Mouse (Mus musculus) forebrain, embryonic 13.5 days (tissue): ENCODE data around the gene Hist1h2bg. TPM values are rescaled to one million over a fixed set of nuclear protein-coding genes. Genes with fewer than 3 reads are reported as not detected.

Experiments used
- ATAC-seq: fragments of 200-750 bp; cut with Nextera tagmentation; 2 replicates; pipeline ENCODE4 v1.8.0; 2017
- H3K27ac ChIP-seq: fragments of 300-500 bp; sonication (generic); 2 replicates; pipeline ENCODE4 v1.5.1; 2015; ENCODE audit warnings: inconsistent platforms, mild to moderate bottlenecking, moderate library complexity
- H3K27me3 ChIP-seq: fragments of 300-500 bp; sonication (generic); 2 replicates; pipeline ENCODE4 v1.6.1; 2015; ENCODE audit warnings: mild to moderate bottlenecking, inconsistent platforms
- H3K36me3 ChIP-seq: fragments of 300-500 bp; sonication (generic); 2 replicates; pipeline ENCODE4 v1.6.1; 2015; ENCODE audit warnings: mild to moderate bottlenecking, inconsistent platforms; ENCODE audit not compliant: poor library complexity, severe bottlenecking
- H3K4me1 ChIP-seq: fragments of 300-500 bp; sonication (generic); 2 replicates; pipeline ENCODE4 v1.6.1; 2015; ENCODE audit warnings: inconsistent platforms
- H3K4me2 ChIP-seq: fragments of 300-500 bp; sonication (generic); 2 replicates; pipeline ENCODE4 v1.6.1; 2015; ENCODE audit warnings: inconsistent platforms, mild to moderate bottlenecking, moderate library complexity
- H3K4me3 ChIP-seq: fragments of 300-500 bp; sonication (generic); 2 replicates; pipeline ENCODE4 v1.5.1; 2015; ENCODE audit warnings: mild to moderate bottlenecking, inconsistent platforms
- H3K9ac ChIP-seq: fragments of 300-500 bp; sonication (generic); 2 replicates; pipeline ENCODE4 v1.6.1; 2015; ENCODE audit warnings: mild to moderate bottlenecking, inconsistent platforms
- H3K9me3 ChIP-seq: fragments of 300-500 bp; sonication (generic); replicated peaks from 2 replicates; pipeline ENCODE4 v1.6.1; 2016; ENCODE audit warnings: inconsistent platforms
- WGBS: fragments of 180-500 bp; shearing (Covaris S2); methylation state at CpG from one replicate; pipeline ENCODE4 v1.1.7; 2015; 5-methylcytosine and 5-hydroxymethylcytosine counted together
- polyA plus RNA-seq: library from polyadenylated mRNA; unstranded; fragments of >200 nt; fragmentation: Nextera tagmentation; extraction: Ambion mirVana; gene quantifications from 2 replicates; pipeline ENCODE4 v1.2.1, GENCODE M21; 2015

Gene Hist1h2bg
- 8.9 and 11.5 TPM in 2 replicates for polyA plus RNA-seq

DNA sequence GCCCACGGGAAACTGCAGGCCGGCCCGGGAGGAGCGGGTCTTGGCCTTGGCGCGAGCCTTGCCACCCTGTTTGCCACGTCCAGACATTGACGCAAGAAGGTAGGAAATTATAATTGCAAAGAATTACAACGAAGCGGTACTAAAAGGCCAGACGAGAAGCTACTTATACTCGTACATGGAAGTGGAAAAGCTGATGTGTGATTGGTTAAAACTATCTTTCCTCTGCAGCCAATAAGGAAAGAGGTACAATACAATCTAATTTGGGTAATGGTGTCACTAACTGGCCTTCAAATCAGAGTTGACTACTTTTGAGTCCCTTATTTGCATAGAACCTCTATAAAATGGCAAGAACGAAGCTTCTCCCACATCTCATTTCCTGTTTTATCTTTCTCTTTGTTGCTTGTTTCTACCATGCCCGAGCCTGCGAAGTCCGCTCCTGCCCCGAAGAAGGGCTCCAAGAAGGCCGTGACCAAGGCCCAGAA, at the start of gene Hist1h2bg, which contains the start of gene Hist1h2ae:
Hist1h2bg (plus strand) TSS at position 375 of the 482 bp plus-strand sequence.
Hist1h2ae (minus strand) TSS at position 199 of the 482 bp plus-strand sequence.
- Histone ChIP-seq H3K9me3 (no peaks in the 10 kb centered on the region), H3K4me3 (peak within 1 kb of the TSS; percentile 51), H3K27me3 (no peaks in the 10 kb centered on the region), H3K27ac (peak within 1 kb of the TSS; percentile 97), H3K4me1 (peaks cover 23% of the 10 kb centered on the region), H3K9ac (peak within 1 kb of the TSS; percentile 86), H3K4me2 (peak within 1 kb of the TSS; percentile 75), H3K36me3 (no peaks in the 10 kb centered on the region)
- peak; percentile 90 for ATAC-seq
- WGBS: under 1% methylated on average over 18 of the region's 18 CpGs

DNA sequence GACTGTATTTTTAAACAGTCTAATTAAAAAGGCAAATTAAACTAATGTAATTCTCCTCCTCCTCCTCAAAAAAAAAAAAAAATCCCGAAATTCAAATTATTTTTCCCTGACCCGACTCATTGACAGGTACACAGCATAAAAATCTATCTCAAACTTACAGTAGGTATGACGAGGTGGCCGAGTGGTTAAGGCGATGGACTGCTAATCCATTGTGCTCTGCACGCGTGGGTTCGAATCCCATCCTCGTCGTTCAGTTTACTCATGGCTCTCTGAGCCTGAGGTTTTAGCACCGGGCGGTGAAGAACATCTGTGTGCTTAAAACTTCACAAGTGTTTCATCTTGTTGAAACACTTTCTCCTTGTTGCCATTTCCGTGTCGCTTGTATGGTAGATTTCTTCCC, 49.5 kb upstream of the Hist1h2bg start:
- peak overlapping the region; percentile 22; the same call in 1 of the 2 replicates for H3K4me2 ChIP-seq
- no peaks in the 10 kb centered on the region for H3K9me3 ChIP-seq
- H3K27me3 ChIP-seq: no peaks in the 10 kb centered on the region
- H3K9ac ChIP-seq: no peak overlapping the region
- WGBS: 1% methylated on average over 14 of the region's 14 CpGs
- peaks cover 6% of the 10 kb centered on the region; the same call in 1 of the 2 replicates for H3K4me1 ChIP-seq
- no peak overlapping the region for H3K4me3 ChIP-seq
- H3K36me3 ChIP-seq: no peaks in the 10 kb centered on the region
- no peak overlapping the region for H3K27ac ChIP-seq
- ATAC-seq: no peak

DNA sequence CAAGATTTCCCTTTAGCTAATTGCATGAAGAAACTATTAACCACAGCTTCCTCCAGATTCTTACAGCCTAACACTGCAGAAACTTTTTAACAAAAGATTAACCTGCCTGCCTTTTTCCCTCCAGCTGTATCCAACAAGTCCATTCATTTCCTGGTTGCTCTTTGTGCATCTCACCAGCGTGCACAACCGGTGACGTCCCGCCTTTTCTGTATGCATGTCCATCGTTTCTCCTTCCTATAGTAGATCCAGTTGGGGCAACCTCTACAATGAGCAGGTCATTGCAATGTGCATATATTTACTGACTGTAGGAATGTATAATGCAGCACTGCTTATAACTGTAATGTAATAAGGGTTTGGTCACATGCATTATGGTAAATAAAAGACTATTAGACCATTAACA, 47.2 kb upstream of the Hist1h2bg start:
- Histone ChIP-seq H3K4me1 (peaks cover 16% of the 10 kb centered on the region), H3K36me3 (no peaks in the 10 kb centered on the region), H3K27me3 (no peaks in the 10 kb centered on the region), H3K4me2 (no peak overlapping the region), H3K4me3 (no peak overlapping the region), H3K27ac (no peak overlapping the region), H3K9me3 (no peaks in the 10 kb centered on the region), H3K9ac (no peak overlapping the region)
- no peak for ATAC-seq
- WGBS: 52% methylated on average over 5 of the region's 5 CpGs

DNA sequence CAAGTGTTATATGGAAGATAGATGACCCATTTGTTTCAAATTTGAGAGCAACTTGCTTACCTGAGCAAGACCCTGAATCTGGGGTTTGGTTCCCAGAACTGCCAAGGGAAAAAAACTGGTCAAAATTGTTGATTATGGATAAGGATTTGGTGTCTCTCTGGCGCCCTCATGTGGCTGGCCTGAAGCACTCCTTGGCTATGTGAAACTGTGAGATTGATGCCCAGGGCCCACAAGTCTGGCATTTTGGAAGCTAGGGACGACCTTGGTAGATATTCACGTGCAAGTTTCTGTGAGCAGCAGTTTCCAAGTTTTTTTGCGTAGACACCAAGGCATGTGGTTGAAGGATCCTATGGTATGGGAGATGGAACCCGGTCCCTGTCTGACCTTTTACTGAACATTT, 46.5 kb upstream of the Hist1h2bg start:
- no peak overlapping the region for H3K4me3 ChIP-seq
- peaks cover 17% of the 10 kb centered on the region for H3K4me1 ChIP-seq
- H3K27ac ChIP-seq: no peak overlapping the region
- peak overlapping the region; percentile 28; the same call in 1 of the 2 replicates for H3K4me2 ChIP-seq
- H3K9me3 ChIP-seq: no peaks in the 10 kb centered on the region
- 6% methylated on average over 5 of the region's 5 CpGs for WGBS
- no peaks in the 10 kb centered on the region for H3K36me3 ChIP-seq
- no peak overlapping the region for H3K9ac ChIP-seq
- H3K27me3 ChIP-seq: no peaks in the 10 kb centered on the region
- peak; percentile 20; the same call in 1 of the 2 replicates for ATAC-seq

DNA sequence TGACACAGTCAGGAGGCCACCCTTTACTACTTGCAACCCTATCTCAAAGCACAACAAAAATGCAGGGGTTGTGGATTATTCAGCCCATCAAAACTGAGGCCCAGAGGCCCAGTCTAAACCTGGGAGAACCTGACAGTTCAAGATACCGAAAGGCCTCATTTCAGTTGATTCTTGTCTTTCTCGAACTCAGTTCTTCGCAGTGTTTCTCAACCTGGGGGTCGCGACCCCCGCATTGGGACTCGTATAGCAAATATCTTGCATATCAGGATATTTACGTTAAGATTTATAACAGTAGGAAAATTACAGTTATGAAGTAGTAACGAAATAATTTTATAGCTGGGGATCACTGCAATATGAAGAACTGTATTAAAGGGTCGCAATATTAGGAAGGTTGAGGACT, 45.3 kb upstream of the Hist1h2bg start:
- ATAC-seq: no peak
- no peak overlapping the region for H3K27ac ChIP-seq
- H3K4me1 ChIP-seq: peaks cover 17% of the 10 kb centered on the region
- H3K9ac ChIP-seq: no peak overlapping the region
- peak overlapping the region; percentile 57 for H3K4me2 ChIP-seq
- H3K9me3 ChIP-seq: no peaks in the 10 kb centered on the region
- 3% methylated on average over 10 of the region's 10 CpGs for WGBS
- no peaks in the 10 kb centered on the region for H3K36me3 ChIP-seq
- H3K4me3 ChIP-seq: peak overlapping the region; percentile 43
- H3K27me3 ChIP-seq: no peaks in the 10 kb centered on the region

DNA sequence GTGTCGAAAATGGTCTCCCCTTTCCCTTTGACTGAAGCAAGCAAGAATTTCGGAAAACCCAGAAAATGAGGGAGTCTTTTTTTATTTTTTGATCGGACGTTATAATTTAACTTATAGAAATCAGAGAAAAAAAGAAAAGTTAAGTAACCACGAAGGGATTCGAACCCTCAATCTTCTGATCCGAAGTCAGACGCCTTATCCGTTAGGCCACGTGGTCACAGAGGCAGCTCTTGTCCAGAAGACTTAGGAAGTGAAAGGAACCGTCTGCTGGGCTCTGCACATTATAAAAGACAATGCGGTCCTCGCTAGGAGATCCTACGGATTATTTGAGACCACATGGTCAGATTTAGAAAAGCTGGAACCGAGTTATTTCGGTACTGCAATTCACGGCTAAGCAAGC, 44.9 kb upstream of the Hist1h2bg start:
- 1% methylated on average over 17 of the region's 17 CpGs for WGBS
- Histone ChIP-seq H3K9ac (peak overlapping the region; percentile 59), H3K9me3 (no peaks in the 10 kb centered on the region), H3K27me3 (no peaks in the 10 kb centered on the region), H3K4me1 (peaks cover 17% of the 10 kb centered on the region), H3K36me3 (no peaks in the 10 kb centered on the region), H3K4me2 (peak overlapping the region; percentile 57), H3K4me3 (peak overlapping the region; percentile 43), H3K27ac (peak overlapping the region; percentile 80)
- peak; percentile 59 for ATAC-seq

DNA sequence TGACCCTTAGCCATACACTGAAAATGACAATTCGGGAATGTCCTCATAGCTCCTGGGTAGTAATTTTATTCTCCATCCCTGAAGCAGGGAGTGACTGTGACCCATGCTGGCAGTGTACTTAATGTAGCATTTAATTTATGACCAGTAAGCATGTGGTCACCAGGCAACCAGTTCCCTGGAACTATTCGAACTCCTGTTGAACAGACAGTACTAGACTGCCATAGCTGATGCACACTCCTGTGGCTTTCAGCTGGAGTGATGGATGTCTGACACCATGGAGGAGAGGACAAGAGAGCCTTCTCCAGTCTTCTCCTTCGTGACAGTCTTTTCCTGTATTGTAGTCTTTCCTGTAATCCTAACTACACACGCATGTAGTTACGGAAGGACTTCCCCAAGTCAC, 42.2 kb upstream of the Hist1h2bg start:
- no peaks in the 10 kb centered on the region for H3K9me3 ChIP-seq
- no peak overlapping the region for H3K27ac ChIP-seq
- H3K27me3 ChIP-seq: no peaks in the 10 kb centered on the region
- 0 out of 2 replicates have a peak overlapping the region, but pooled peaks have one; percentile 7 for H3K4me3 ChIP-seq
- H3K36me3 ChIP-seq: no peaks in the 10 kb centered on the region
- H3K4me1 ChIP-seq: peaks cover 33% of the 10 kb centered on the region
- ATAC-seq: no peak
- peak overlapping the region; percentile 35 for H3K4me2 ChIP-seq
- WGBS: 84% methylated on average over 5 of the region's 5 CpGs
- no peak overlapping the region for H3K9ac ChIP-seq

DNA sequence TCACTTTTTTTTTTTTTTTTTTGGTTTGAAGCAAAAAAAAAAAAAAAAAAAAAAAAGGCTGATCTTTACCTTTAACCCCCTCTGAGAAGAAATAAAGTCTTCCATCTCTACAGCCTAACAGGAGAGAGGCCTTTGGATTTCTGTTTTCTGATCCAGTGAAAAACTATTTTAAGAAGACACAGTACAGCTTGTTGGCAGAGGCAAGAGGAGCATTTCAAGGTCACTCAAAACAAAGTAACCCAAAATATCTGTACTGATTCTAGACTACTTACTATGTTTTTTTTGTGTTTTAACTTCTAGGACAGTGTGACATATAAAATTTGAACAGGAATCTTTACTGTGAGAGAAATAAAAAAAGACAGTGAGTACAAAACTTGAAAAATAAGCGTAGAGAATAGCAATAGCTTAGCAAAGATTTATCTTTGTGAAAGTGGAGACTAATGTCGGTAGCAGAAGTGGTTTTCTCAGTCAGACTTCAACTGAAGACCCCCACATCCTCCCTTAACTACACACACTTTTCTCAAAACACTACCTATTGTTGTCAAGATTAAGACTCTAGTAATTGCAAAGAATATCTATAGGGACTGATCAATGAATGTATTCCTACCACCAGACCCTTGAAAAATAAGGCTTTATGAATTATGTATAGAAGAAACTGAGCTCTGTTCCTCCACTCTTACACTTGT, 41.6 kb upstream of the Hist1h2bg start:
- Histone ChIP-seq H3K4me2 (peak overlapping the region; percentile 61), H3K9me3 (no peaks in the 10 kb centered on the region), H3K4me1 (peaks cover 37% of the 10 kb centered on the region), H3K27me3 (no peaks in the 10 kb centered on the region), H3K4me3 (peak overlapping the region; percentile 58), H3K36me3 (no peaks in the 10 kb centered on the region), H3K27ac (peak overlapping the region; percentile 98), H3K9ac (peak overlapping the region; percentile 85)
- no peak for ATAC-seq
- WGBS: 25% methylated on average over 2 of the region's 2 CpGs

DNA sequence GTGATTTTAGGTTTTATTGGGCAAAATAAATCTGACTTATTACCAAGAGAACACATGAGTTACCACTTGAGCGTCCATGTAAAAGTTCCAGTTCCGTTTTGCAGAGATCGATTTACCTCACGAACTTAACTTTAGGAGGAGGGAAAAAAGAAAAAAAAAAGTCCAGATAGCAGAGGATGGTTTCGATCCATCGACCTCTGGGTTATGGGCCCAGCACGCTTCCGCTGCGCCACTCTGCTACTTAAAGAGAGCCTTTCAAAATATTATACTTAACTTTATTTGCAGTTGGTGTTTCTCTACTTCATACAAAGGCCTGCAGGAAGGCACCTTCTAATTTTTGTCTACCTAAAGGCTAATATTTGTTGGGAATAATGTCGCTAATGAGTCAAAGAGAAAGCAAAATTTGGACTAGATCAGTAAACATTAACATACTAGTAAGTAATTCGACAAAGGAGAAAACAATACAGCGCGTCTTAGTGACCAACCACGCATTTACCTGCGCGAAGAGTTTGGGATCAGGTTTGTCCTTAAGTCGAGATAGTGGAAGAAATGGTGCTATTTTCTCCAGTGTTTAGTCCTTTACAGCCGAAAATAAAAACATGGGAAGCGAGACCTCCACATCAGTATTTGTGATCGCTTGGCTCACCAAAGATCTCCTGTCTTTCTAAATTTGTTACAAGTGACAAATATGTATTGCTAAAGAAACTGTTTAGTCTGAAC, 40.9 kb upstream of the Hist1h2bg start:
- Histone ChIP-seq H3K4me2 (peak overlapping the region; percentile 61), H3K4me1 (peaks cover 39% of the 10 kb centered on the region), H3K4me3 (peak overlapping the region; percentile 58), H3K27ac (peak overlapping the region; percentile 98), H3K36me3 (no peaks in the 10 kb centered on the region), H3K27me3 (no peaks in the 10 kb centered on the region), H3K9me3 (no peaks in the 10 kb centered on the region), H3K9ac (peak overlapping the region; percentile 85)
- WGBS: under 1% methylated on average over 20 of the region's 20 CpGs
- ATAC-seq: no peak

DNA sequence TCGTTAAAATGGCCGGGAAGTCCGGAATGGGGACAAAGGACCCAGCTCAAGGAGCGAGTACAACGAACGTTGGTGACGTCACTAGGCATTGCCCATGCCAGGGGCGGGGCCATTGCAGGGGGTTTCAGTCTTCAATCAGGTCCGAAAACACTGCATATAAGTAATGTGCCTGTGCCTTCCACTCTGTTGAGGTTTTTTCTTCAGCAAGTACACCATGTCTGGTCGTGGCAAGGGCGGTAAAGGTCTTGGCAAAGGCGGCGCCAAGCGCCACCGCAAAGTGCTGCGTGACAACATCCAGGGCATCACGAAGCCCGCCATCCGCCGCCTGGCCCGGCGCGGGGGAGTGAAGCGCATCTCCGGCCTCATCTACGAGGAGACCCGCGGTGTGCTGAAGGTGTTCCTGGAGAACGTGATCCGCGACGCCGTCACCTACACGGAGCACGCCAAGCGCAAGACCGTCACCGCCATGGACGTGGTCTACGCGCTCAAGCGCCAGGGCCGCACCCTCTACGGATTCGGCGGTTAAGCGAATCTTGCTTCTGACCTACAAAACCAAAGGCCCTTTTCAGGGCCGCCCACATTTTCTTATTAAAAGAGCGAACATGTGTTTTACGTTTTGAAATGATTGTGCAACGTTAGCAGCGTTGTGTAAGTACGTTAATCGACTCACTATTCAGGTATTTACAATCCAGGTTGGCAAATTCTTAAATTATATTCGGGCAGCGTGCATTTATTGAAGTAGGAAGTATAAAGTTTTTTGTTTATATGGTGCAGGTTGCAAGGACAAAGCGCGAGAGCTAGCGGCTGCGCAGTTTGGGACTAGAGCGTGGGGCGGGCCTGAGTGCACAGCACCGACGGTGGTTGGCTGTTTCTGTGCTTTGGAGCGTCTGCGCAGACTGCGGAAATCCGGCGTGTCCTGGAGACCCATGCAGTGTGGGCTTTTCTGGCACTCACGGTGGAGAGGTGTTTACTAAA, 40.0 kb upstream of the Hist1h2bg start, which contains the start of gene Hist1h4h:
Hist1h4h (plus strand) TSS at position 150 of the 975 bp plus-strand sequence.
- Histone ChIP-seq H3K4me3 (peak within 1 kb of the TSS; percentile 58), H3K9ac (peak within 1 kb of the TSS; percentile 85), H3K4me2 (peak within 1 kb of the TSS; percentile 61), H3K27ac (peak within 1 kb of the TSS; percentile 98), H3K4me1 (peaks cover 41% of the 10 kb centered on the region), H3K9me3 (no peaks in the 10 kb centered on the region), H3K27me3 (no peaks in the 10 kb centered on the region), H3K36me3 (no peaks in the 10 kb centered on the region)
- ATAC-seq: peak; percentile 88
- under 1% methylated on average over 59 of the region's 70 CpGs for WGBS
